Mouse (Mus musculus) kidney, postnatal 36 days (tissue): Measurements from ENCODE around the gene Efnb3.

Experiments
- DNase-seq, 2 experiments: peaks; one replicate each; pipeline ENCODE4 v3.0.0; 2021 to 2022; ENCODE audit warnings: mixed read lengths in 2 of 2

The Efnb3 gene

GRCm38 (mm10) chr11:69582230-69582805, 22.3 kb upstream of the Efnb3 start:
- no peak for DNase-seq

DNA sequence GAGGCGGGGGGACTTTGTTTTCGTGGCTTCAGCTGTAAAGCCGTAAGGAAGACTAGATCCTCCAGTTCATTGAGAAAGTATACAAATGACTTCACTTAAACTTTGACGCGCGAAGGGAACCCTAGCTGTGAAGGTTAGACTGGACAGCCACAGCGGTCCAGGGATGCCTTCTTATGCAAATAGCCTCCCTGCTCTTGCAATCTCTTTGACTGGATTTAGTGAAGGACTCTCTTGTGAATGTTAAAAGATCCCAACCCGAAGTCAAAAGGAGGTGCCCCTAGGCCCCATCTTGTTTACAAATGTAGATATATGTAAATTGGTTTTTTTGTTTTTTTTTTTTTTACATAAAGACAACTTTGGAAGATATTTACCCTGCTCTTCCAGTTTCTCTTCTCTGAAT, 21.8 kb upstream of the Efnb3 start:
- DNase-seq, result peak in 1 of 2 experiments; percentile 10

DNA sequence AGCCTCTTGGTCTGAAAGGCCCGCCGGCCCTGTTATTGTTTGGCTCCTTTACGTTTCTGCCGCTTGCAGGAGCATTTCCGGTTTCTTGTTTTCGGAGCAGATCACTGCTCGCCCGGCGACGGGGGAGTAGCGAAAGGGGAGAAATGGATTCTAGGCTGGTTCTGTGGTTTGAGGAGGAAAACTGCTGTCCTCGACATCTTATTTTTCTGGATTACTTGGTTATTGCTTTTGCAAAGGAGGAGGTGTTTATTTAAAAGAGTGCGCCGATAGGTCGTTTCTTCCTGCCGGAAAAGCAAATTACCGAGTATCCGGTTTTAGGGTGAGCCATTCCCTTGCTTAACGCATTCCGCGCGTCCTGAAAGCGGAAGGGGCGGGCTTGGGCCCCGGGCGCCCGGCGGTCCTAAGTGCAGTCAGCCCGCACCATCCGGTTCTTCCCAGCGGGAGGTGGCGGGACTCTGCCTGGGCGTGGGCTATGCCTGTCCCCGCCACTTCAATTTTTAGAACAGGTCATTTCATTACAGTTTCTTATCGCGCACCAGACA, 21.2 kb upstream of the Efnb3 start:
- DNase-seq, result peak; percentile 95 to 96

GRCm38 (mm10) chr11:69580572-69581146, 20.7 kb upstream of the Efnb3 start:
- no peak for DNase-seq

DNA sequence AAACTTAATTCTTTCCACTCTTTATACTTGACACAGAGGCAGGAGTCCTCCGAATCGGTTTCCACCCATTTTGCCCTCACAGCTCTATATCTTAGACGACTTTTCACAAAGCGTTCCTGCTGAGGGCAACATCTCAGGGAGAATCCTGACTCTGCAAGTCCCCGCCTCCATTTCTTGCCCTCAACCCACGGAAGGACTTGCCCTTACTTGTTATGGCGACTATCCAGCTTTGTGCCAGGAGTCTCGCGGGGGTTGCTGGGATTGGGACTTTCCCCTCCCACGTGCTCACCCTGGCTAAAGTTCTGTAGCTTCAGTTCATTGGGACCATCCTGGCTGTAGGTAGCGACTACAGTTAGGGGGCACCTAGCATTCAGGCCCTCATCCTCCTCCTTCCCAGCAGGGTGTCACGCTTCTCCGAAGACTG, 20.1 kb upstream of the Efnb3 start, which contains the start of the genes Wrap53 and Trp53:
Gene Wrap53, minus strand, starts transcription at position 165 of the 424 bp plus-strand sequence.
Gene Trp53, plus strand, starts transcription at position 269 of the 424 bp plus-strand sequence.
- DNase-seq, result peak; percentile 93 to 97

DNA sequence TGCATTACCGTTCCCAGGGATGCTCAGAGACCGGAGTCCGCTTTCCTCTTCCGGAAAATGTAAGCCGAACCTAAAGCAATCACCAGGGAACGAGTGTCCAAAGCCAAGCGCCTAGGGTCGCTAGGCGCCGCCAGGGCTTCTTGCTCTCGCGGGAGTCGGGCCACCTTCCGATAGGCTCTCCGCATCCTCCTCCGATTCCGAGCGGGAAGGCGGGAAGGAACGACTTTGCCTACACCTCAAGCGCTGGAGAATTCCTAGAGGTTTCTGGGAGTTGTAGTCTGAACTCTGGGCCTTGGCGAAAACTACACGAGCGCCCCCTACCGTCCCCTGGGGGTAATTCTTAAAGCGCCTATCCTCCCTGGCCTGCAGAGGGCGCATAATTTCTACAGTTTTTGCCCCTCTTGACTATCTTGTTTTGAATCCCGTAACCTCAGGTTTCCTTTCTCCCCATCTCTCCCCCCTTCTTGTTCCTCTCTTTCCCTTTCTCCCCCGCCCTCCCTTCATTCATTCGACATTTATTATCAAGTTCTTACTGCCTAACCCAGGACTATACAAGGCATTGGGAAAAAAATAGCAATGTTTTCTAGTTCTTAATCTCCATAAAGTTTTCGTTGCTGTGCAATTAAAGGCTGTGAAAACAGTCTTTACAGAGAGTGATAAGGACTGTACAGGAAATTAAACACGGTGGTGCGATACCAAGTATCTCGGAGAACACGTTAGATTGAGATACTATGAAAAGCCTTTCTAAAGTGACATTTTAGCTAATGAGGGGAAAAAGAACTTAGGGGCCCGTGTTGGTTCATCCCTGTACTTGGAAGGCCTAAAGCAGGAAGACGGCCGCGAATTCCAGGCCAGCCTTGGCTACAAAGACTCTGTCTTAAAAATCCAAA, 19.4 kb upstream of the Efnb3 start:
- DNase-seq, result peak; percentile 96 to 98

DNA sequence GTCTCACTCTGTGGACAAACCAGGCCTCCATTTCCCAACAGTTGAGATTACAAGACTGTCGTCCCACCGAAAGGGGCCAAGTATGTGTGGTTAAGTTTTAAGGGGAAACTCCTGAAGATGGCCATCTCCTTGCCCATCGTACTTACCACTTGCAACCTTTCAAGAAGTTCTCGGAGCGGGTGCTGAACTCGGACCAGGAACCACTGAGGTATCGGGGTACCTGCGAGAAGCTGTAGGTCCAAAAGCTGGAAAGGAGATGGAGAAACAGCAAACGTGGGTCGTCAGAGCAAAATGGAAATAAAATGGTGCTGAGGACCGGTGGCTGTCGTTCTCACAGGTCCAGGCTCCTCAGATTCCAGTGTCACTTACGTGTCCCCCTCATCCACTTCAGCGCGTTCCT, 18.3 kb upstream of the Efnb3 start:
- no peak for DNase-seq

DNA sequence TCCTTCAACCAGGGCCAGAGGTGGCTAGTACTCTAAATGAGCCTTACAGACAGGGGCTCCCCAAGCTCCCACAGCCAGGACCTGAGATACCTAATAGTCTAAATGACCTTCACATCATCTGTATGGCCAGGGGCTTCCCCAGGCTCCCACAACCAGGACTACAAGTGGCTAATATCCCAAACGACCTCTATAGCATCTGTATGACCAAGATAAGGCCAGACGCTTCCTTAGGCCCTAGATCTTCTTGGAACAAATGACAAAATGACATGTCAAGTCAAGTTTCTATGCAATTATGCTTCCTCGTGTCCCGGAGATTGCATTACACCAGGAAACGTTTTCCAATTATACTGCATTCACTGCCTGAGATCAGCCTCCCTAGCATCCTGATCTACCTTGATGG, 16.3 kb upstream of the Efnb3 start:
- no peak for DNase-seq

GRCm38 (mm10) chr11:69575220-69575619, 15.2 kb upstream of the Efnb3 start:
- peak in 1 of 2 experiments; percentile 12 for DNase-seq

GRCm38 (mm10) chr11:69565131-69565530, 5.1 kb upstream of the Efnb3 start:
- DNase-seq, result no peak

DNA sequence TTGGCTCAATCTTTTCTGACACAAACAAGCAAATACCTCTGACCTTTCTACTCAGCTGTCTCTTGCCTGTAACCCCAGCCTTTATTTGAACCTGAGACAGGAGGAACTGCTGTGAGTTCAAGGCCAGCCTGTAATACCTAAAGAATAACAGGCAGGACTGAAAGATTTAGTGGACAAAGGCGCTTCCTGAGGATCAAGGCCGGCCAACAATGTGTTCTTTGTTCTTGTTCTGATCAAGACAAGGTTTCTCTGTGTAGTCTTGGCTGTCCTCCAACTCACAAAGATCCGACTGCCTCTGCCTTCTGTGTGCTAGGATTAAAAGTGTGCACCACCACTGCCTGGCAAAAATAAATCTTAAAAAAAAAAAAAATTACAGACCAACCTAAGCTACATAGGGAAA, 4.4 kb upstream of the Efnb3 start:
- no peak for DNase-seq

GRCm38 (mm10) chr11:69563373-69563772, 3.4 kb upstream of the Efnb3 start:
- no peak for DNase-seq

DNA sequence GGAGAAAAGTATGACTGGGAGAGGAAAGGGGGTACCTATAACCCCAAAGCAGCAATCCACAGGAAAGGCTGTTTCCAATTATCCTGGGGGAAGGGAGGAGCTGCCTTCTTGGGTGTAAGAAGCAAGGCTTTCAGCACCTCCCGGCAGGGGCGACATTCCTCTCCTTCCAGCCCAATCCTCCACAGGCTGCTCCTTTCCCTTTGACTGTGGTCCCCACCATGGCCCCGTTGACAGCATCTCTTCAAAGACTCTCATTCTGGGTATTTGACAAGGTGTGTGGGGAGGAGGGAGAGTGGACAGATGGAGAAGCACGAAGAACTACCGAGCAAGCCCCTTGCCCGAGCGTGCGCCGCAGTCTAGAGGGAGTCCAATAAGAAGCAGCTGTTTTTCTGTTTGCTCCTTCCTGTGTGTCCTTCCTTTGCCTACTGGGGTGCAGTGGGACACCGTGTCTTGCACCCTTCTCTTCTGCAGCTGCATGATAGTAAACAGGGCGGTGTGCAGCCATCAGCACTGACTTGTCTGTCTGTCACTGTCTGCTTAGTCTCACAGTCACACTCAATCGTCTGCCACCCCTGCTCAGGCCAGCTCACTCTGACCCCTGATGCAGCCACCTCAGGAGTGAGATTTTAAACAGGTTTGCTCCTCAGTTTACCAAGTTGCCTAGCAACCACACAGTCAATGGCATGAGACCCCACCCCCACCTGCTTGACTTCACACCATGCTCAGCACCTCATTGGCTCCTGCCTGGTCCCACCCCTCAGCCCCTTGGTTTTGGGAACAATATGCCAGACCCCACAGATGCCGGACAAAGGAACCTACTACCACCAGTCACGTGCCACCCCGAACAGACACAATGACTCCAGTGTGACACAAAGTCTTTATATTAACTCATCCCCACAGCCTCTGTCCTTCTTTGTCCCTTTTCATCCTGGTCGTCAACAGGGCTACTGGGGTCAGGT, 1.2 kb upstream of the Efnb3 start:
- DNase-seq, result no peak

GRCm38 (mm10) chr11:69559183-69559582, 822 bp downstream of the Efnb3 start:
- no peak for DNase-seq

GRCm38 (mm10) chr11:69558756-69559155, 1.2 kb downstream of the Efnb3 start:
- DNase-seq, result peak; percentile 24 to 52

- no peak for DNase-seq
Observed at GRCm38 (mm10) chr11:69557381-69557958, 2.5 kb downstream of the Efnb3 start.

GRCm38 (mm10) chr11:69554539-69555140, 5.4 kb downstream of the Efnb3 start:
- no peak for DNase-seq

- DNase-seq, result no peak
Observed at GRCm38 (mm10) chr11:69553341-69553721, 6.7 kb downstream of the Efnb3 start.

DNA sequence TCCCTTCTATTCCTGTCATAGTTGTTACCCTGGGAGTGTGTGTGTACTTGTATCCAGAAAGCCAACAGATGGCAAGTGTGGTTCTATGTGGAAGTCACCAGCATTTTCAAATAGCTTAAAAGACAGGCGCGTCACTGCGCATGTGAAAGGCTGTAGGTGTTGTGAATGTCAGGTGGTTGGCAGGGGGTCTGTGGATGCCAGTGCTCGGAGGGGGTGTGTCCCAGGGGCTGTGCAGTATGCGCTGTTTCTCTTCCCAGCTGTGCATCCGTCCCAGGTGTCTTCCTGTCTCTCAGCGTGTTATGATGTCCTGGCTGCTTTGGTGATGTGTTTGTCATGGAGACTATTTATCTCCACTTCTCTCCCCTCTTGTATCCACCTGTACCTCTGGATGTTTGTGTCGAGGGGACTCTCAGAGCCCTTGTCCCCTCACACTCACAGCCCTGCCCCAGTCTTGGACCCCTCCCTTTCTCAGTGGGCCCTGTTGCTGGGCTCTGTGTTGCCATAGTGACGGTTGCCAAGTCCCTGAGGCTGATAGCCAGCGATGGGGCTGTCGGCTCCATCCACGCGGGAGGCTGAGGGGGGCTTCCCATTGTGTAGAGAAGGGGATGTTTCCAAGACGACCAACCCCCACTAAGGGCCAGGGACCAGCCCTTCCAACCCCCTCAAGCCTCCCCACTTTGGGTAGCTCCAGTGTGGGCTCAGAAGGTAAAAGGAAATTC, 7.2 kb downstream of the Efnb3 start:
- DNase-seq, result no peak

DNA sequence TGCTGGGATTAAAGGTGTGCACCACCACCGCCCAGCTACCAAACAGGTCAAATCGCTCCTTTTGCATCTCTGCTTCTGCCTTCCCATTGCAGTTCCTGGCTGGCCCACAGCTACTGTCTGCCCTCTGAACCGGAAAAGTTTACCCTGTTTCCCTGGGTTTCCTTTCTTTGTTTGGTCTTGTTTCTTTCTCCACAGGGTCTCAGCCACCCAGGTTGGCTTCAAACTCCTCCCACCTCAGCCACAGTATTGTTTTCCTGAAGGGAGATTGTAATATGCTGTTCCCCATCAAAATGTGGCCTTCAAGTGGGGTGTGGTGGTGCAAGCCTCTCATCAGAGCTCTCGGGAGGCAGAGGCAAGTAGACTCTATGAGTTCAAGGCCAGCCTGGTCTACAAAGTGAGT, 8.7 kb downstream of the Efnb3 start:
- no peak for DNase-seq
